Mouse (Mus musculus): ENCODE data around the gene Gfod2.

DNA sequence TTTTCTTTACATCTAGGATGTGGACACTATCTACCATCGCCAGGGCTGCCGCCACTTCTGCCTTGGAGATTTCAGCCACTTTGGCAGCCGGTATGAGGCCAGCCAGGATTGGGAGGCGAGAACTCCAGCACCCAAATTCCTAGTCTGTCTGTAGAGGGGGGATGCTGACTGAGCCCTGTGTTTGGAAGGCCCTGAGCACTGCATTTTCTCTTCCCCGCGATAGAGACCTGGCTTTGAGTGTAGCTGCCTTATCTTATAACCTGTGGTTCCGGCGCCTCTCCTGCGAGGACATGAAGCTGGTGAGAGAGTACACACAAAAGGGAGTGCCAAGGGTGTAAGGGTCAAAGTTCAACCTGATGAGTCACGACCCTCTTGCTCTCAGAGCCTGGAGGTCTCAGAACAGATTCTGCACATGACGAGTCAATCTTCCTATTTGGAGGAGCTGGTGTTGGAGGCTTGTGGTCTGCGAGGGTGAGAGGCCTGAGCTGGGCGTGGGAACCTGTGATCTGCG lies 70.2 kb downstream of the Gfod2 start:
- TF ChIP-seq CTCF (IDR thresholded peaks at IDR 0.05; ENCODE audit: insufficient read depth, low read depth, low read length): no peak
- no peak for TF ChIP-seq POLR2A (IDR thresholded peaks at IDR 0.05; ENCODE audit: insufficient read depth, low read depth, low read length)
